Mouse (Mus musculus): ENCODE data around the gene Tmem80. TPM values are rescaled to one million over a fixed set of nuclear protein-coding genes. Genes with fewer than 3 reads are reported as not detected.

The Tmem80 gene
- total and polyA plus RNA-seq, 3 experiments: 7.4 to 9.9 (median 8.3) TPM

- Histone ChIP-seq H3K27me3 (replicated peaks) (no peaks in the 10 kb centered on the region), H3K4me2 (ENCODE audit: insufficient read depth, low read depth, poor library complexity, severe bottlenecking) (no peak overlapping the region), H3K4me3 (replicated peaks in 1 of 3; ENCODE audit: low read depth in 2 of 3, low read length in 2 of 3, poor library complexity in 1 of 3) (no peak overlapping the region), H3K9me3 (replicated peaks; ENCODE audit: low read length) (no peaks in the 10 kb centered on the region), H3K4me1 (ENCODE audit: control insufficient read depth in 1 of 2, insufficient read depth in 2 of 2) (peaks cover 3 to 5% of the 10 kb centered on the region in 2 experiments; a peak in 2 of 4 replicates), H3K36me3 (replicated peaks in 1 of 2; ENCODE audit: control insufficient read depth in 1 of 2, insufficient read depth in 1 of 2, low read length in 1 of 2) (peaks cover 6 to 11% of the 10 kb centered on the region in 2 experiments), H3K27ac (ENCODE audit: insufficient read depth, low read depth) (no peak overlapping the region), H3K9ac (ENCODE audit: insufficient read depth, low read depth) (no peak overlapping the region), H3K79me2 (replicated peaks; ENCODE audit: control insufficient read depth, extremely low read depth, insufficient read depth, poor library complexity, severe bottlenecking) (no peaks in the 10 kb centered on the region)
- DNase-seq (ENCODE audit: extremely low read depth): no peak
- dilution Hi-C loops (cut with MboI; ENCODE audit: extremely low pct_ligation_motif_present, extremely low pct_unique_long_range_greater_than_20kb, low sequenced_read_pairs): no loop called here
- in situ Hi-C loops (cut with MboI; ENCODE audit: low pct_ligation_motif_present, low pct_unique_long_range_greater_than_20kb, low sequenced_read_pairs): no loop called here
- TF ChIP-seq ZKSCAN1 (IDR thresholded peaks at IDR 0.05; ENCODE audit: borderline replicate concordance, low read depth, low read length) (no peak), MEF2A (IDR thresholded peaks at IDR 0.05; ENCODE audit: borderline replicate concordance, low read depth, low read length) (no peak), ELF1 (IDR thresholded peaks at IDR 0.05; ENCODE audit: low read depth, low read length) (no peak), BHLHE40 (IDR thresholded peaks at IDR 0.05; ENCODE audit: low read depth, low read length) (no peak), ZNF384 (IDR thresholded peaks at IDR 0.05; ENCODE audit: low read depth, low read length) (no peak), RCOR1 (conservative IDR thresholded peaks at IDR 0.05; ENCODE audit: low read depth, low read length) (no peak), USF2 (conservative IDR thresholded peaks at IDR 0.05; ENCODE audit: low read depth, low read length) (no peak), MAZ (IDR thresholded peaks at IDR 0.05; ENCODE audit: low read depth, low read length) (no peak), UBTF (IDR thresholded peaks at IDR 0.05; ENCODE audit: low read depth, low read length) (no peak), HCFC1 (IDR thresholded peaks at IDR 0.05; ENCODE audit: low read depth, low read length) (no peak)
Measured at GRCm38 (mm10) chr7:141292583-141293388, 34.8 kb upstream of the Tmem80 start.

- Histone ChIP-seq H3K4me2 (ENCODE audit: insufficient read depth, low read depth, poor library complexity, severe bottlenecking) (no peak overlapping the region), H3K4me1 (ENCODE audit: control insufficient read depth in 1 of 2, insufficient read depth in 2 of 2) (peaks cover 3 to 5% of the 10 kb centered on the region in 2 experiments; a peak in 2 of 4 replicates), H3K9me3 (replicated peaks; ENCODE audit: low read length) (no peaks in the 10 kb centered on the region), H3K36me3 (replicated peaks in 1 of 2; ENCODE audit: control insufficient read depth in 1 of 2, insufficient read depth in 1 of 2, low read length in 1 of 2) (peaks cover 6 to 20% of the 10 kb centered on the region in 2 experiments), H3K27ac (ENCODE audit: insufficient read depth, low read depth) (no peak overlapping the region), H3K79me2 (replicated peaks; ENCODE audit: control insufficient read depth, extremely low read depth, insufficient read depth, poor library complexity, severe bottlenecking) (no peaks in the 10 kb centered on the region), H3K27me3 (replicated peaks) (no peaks in the 10 kb centered on the region), H3K4me3 (replicated peaks in 1 of 3; ENCODE audit: low read depth in 2 of 3, low read length in 2 of 3, poor library complexity in 1 of 3) (no peak overlapping the region), H3K9ac (ENCODE audit: insufficient read depth, low read depth) (no peak overlapping the region)
- dilution Hi-C loops (cut with MboI; ENCODE audit: extremely low pct_ligation_motif_present, extremely low pct_unique_long_range_greater_than_20kb, low sequenced_read_pairs): no loop called here
- TF ChIP-seq MYC (IDR thresholded peaks at IDR 0.05; ENCODE audit: low read depth, low read length) (no peak), MAFK (IDR thresholded peaks at IDR 0.05; ENCODE audit: insufficient replicate concordance, low read length) (no peak), ZKSCAN1 (IDR thresholded peaks at IDR 0.05; ENCODE audit: borderline replicate concordance, low read depth, low read length) (no peak), IRF4 (IDR thresholded peaks at IDR 0.05; ENCODE audit: low read depth, low read length) (no peak)
- DNase-seq (ENCODE audit: extremely low read depth): no peak
- in situ Hi-C loops (cut with MboI; ENCODE audit: low pct_ligation_motif_present, low pct_unique_long_range_greater_than_20kb, low sequenced_read_pairs): no loop called here
Measured at GRCm38 (mm10) chr7:141293852-141294471, 33.6 kb upstream of the Tmem80 start.

All from CH12.LX (cell line).